Mouse (Mus musculus): ENCODE results near the gene Gm17689.

Gene Gm17689

DNA sequence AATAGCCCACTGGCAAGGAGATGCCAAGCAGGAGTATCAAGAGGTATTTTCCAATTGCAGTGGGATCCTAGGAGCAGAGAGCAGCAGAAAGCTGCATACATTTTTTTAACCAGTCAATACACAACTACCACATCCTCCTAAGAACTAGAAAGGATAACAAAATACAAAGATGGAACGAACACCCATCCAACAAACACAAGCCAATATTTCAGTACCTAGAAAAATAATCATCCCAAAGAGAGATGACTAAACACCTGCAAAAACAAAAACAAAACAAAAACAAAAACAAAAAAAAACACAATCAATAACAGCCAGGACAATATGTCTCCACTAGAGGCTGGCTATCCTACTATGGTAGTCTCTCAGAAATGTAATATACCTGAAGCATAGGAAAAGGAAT is at the start of gene Gm17689:
Gene Gm17689 (minus strand): TSS at position 101 of the 400 bp plus-strand sequence.
- DNase-seq: no peak

DNA sequence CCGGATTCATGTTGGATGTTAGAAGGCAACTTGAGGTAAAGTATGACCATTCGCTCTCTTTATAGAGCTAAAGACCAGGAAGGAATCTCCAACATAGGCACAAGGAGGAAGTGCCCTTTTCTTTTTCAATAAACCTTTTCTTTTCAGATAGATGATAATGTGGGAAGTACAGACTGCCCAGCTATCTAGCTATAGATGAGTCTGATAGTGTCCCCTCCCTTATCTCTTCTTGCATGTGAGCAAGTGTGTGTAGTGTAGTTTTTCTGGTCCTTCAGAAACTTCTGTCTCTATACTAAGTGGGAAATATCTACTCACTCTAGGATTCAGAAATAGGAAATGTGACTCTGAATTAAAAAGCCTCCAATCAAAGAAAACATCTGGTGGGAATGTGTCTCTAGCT is 40.6 kb downstream of the Gm17689 start, which contains the start of gene Gm5615:
Gene Gm5615 (minus strand): TSS at position 101 of the 400 bp plus-strand sequence.
- DNase-seq: no peak

All from lung, adult 18-20 months (tissue).